In genomic region chr7:122020667-122021354, GRCm38 (mm10) we compare ENCODE assay signal across 8 mouse cellular contexts. TPM values are rescaled to one million over a fixed set of nuclear protein-coding genes. Genes with fewer than 3 reads are reported as not detected.
DNase-seq lines count a peak whose midpoint lies in the region; ATAC-seq and TF ChIP-seq lines count a peak whose summit lies in the region.

Gene Gga2 (minus strand): TSS chr7:122021222.

- peak within 1 kb of the TSS; percentile 25 for H3ac ChIP-seq in myocyte (ENCODE audit: control insufficient read depth, insufficient read length)

- no peaks in the 10 kb centered on the region for H3K27me3 ChIP-seq in heart, embryonic 10.5 days (ENCODE audit: insufficient read depth, poor library complexity, severe bottlenecking)
- no peaks in the 10 kb centered on the region for H3K27me3 ChIP-seq in kidney, embryonic 16.5 days (ENCODE audit: insufficient read depth, low read length)
- H3K27me3 ChIP-seq in liver, adult 2 months (ENCODE audit: control insufficient read depth, insufficient read depth, low read length): no peaks in the 10 kb centered on the region
- H3K27me3 ChIP-seq in myocyte (ENCODE audit: control insufficient read depth, insufficient read depth, insufficient read length): no peaks in the 10 kb centered on the region
- no peaks in the 10 kb centered on the region for H3K27me3 ChIP-seq in splenic B cell, adult 2 months (ENCODE audit: control insufficient read depth, insufficient read depth, low read length, poor library complexity, severe bottlenecking)

- no peaks in the 10 kb centered on the region for H3K9me3 ChIP-seq in heart, embryonic 10.5 days
- H3K9me3 ChIP-seq in kidney, embryonic 16.5 days (ENCODE audit: low read length): no peaks in the 10 kb centered on the region

- H3K27ac ChIP-seq in bone marrow macrophage, adult 2 months (ENCODE audit: insufficient read depth, low read depth, low read length): peak within 1 kb of the TSS; percentile 44
- H3K27ac ChIP-seq in embryonic fibroblast, embryonic 13.5 days (ENCODE audit: insufficient read depth, low read length): peak within 1 kb of the TSS; percentile 48
- peak within 1 kb of the TSS; percentile 94 for H3K27ac ChIP-seq in heart, embryonic 10.5 days
- peak within 1 kb of the TSS; percentile 82 for H3K27ac ChIP-seq in kidney, embryonic 16.5 days (ENCODE audit: low read length)
- peak within 1 kb of the TSS; percentile 0; the same call in 1 of the 2 replicates for H3K27ac ChIP-seq in liver, adult 2 months (replicated peaks; ENCODE audit: insufficient read depth, low read depth, low read length)

- under 1% methylated on average over 48 of the region's 50 CpGs for WGBS in heart, embryonic 10.5 days
- WGBS in kidney, embryonic 16.5 days: under 1% methylated on average over 47 of the region's 50 CpGs
- WGBS in liver, adult 2 months: under 1% methylated on average over 45 of the region's 50 CpGs

- peak; percentile 94 for DNase-seq in A20 (ENCODE audit: low read depth, low spot score)
- peak; percentile 95 for DNase-seq in heart, embryonic 10.5 days (ENCODE audit: low spot score)
- DNase-seq in liver, adult 2 months (ENCODE audit: extremely low read depth, low read depth, low spot score): peak; percentile 64
- peak; percentile 93 for DNase-seq in splenic B cell, adult 2 months (ENCODE audit: low read depth, low spot score)

- H3K4me2 ChIP-seq in kidney, embryonic 16.5 days (replicated peaks; ENCODE audit: low read depth, low read length): peak within 1 kb of the TSS; percentile 79
- H3K4me2 ChIP-seq in myocyte (ENCODE audit: low read depth): peak within 1 kb of the TSS; percentile 97

- H3K79me2 ChIP-seq in liver, adult 2 months (ENCODE audit: control insufficient read depth, insufficient read depth, low read length): peaks cover 15% of the 10 kb centered on the region; the same call in 1 of the 2 replicates
- H3K79me2 ChIP-seq in myocyte (ENCODE audit: control insufficient read depth, insufficient read depth): peaks cover 41% of the 10 kb centered on the region

- ATAC-seq in kidney, embryonic 16.5 days (ENCODE audit: low FRiP score, low TSS enrichment): peak; percentile 83

- peak within 1 kb of the TSS; percentile 93 for H3K4me3 ChIP-seq in bone marrow macrophage, adult 2 months (ENCODE audit: insufficient read depth, low read length)
- H3K4me3 ChIP-seq in embryonic fibroblast, embryonic 13.5 days (ENCODE audit: insufficient read depth, low read length): peak within 1 kb of the TSS; percentile 80
- peak within 1 kb of the TSS; percentile 85 for H3K4me3 ChIP-seq in heart, embryonic 10.5 days
- H3K4me3 ChIP-seq in kidney, embryonic 16.5 days (ENCODE audit: low read length): peak within 1 kb of the TSS; percentile 66
- H3K4me3 ChIP-seq in liver, adult 2 months (ENCODE audit: insufficient read depth, low read depth, low read length): peak within 1 kb of the TSS; percentile 68
- peak within 1 kb of the TSS; percentile 65 for H3K4me3 ChIP-seq in myocyte

- H3K36me3 ChIP-seq in heart, embryonic 10.5 days: 0 out of 2 replicates have a peak, but pooled peaks cover 5% of the 10 kb centered on the region
- 0 out of 2 replicates have a peak, but pooled peaks cover 2% of the 10 kb centered on the region for H3K36me3 ChIP-seq in kidney, embryonic 16.5 days (ENCODE audit: insufficient read depth, low read length)
- no peaks in the 10 kb centered on the region for H3K36me3 ChIP-seq in liver, adult 2 months (ENCODE audit: control insufficient read depth, insufficient read depth, low read length)
- no peaks in the 10 kb centered on the region for H3K36me3 ChIP-seq in myocyte (ENCODE audit: control insufficient read depth, insufficient read depth)
- H3K36me3 ChIP-seq in splenic B cell, adult 2 months (ENCODE audit: control insufficient read depth, insufficient read depth, low read length, poor library complexity, severe bottlenecking): no peaks in the 10 kb centered on the region; the same call in 1 of the 2 replicates

- TF ChIP-seq POLR2A in bone marrow macrophage, adult 2 months (IDR thresholded peaks at IDR 0.05; ENCODE audit: borderline replicate concordance, low read depth, low read length): no peak
- peak; percentile 98 for TF ChIP-seq POLR2A in embryonic fibroblast, embryonic 13.5 days (IDR thresholded peaks at IDR 0.05; ENCODE audit: low read depth, low read length)
- peak; percentile 84 for TF ChIP-seq POLR2A in liver, adult 2 months (IDR thresholded peaks at IDR 0.05; ENCODE audit: extremely low read depth, insufficient read depth, low read length)
- TF ChIP-seq POLR2A in myocyte (IDR thresholded peaks at IDR 0.05; ENCODE audit: insufficient read length, low read depth): peak; percentile 99

- H3K4me1 ChIP-seq in bone marrow macrophage, adult 2 months (ENCODE audit: control insufficient read depth, insufficient read depth, low read length): peaks cover 34% of the 10 kb centered on the region
- peaks cover 5% of the 10 kb centered on the region for H3K4me1 ChIP-seq in embryonic fibroblast, embryonic 13.5 days (ENCODE audit: control insufficient read depth, insufficient read depth, low read length)
- peaks cover 47% of the 10 kb centered on the region for H3K4me1 ChIP-seq in heart, embryonic 10.5 days
- peaks cover 29% of the 10 kb centered on the region for H3K4me1 ChIP-seq in kidney, embryonic 16.5 days (ENCODE audit: insufficient read depth, low read length)
- peaks cover 6% of the 10 kb centered on the region; the same call in 1 of the 2 replicates for H3K4me1 ChIP-seq in liver, adult 2 months (ENCODE audit: control insufficient read depth, insufficient read depth, low read length)

- no peak for TF ChIP-seq CTCF in bone marrow macrophage, adult 2 months (IDR thresholded peaks at IDR 0.05; ENCODE audit: low read depth, low read length)
- no peak for TF ChIP-seq CTCF in embryonic fibroblast, embryonic 13.5 days (IDR thresholded peaks at IDR 0.05; ENCODE audit: borderline replicate concordance, insufficient read depth, low read length)
- no peak for TF ChIP-seq CTCF in liver, adult 2 months (IDR thresholded peaks at IDR 0.05; ENCODE audit: low read depth, low read length)

- peak within 1 kb of the TSS; percentile 82 for H3K9ac ChIP-seq in kidney, embryonic 16.5 days (replicated peaks; ENCODE audit: low read length)
- H3K9ac ChIP-seq in liver, adult 2 months (ENCODE audit: low read depth, low read length): peak within 1 kb of the TSS; percentile 93

TF ChIP-seq in myocyte, 11 proteins besides CTCF, POLR2A, EP300 and RAD21:
- TF ChIP-seq USF1 (IDR thresholded peaks at IDR 0.05; ENCODE audit: low read depth) (peak; percentile 89), MYOG (IDR thresholded peaks at IDR 0.05; ENCODE audit: control insufficient read depth in 1 of 3, insufficient read depth in 1 of 3, insufficient read length in 2 of 3, low read depth in 2 of 3) (peak in 2 of 3 experiments; percentile 73), SRF (IDR thresholded peaks at IDR 0.05; ENCODE audit: control insufficient read depth, insufficient read length, low read depth) (peak; percentile 28), REST (IDR thresholded peaks at IDR 0.05; ENCODE audit: insufficient read depth, insufficient read length) (peak; percentile 9), POLR2AphosphoS2 (IDR thresholded peaks at IDR 0.05; ENCODE audit: insufficient read length, low read depth) (peak; percentile 98), MAX (IDR thresholded peaks at IDR 0.05; ENCODE audit: low read depth) (no peak), TCF3 (IDR thresholded peaks at IDR 0.05; ENCODE audit: insufficient read length, low read depth) (no peak), MYOD1 (IDR thresholded peaks at IDR 0.05; ENCODE audit: control insufficient read depth in 1 of 3, insufficient read length in 2 of 3, low read depth in 2 of 3) (peak in 2 of 3 experiments; percentile 54 to 80)

RNA-seq across cellular contexts. Expression of gene Gga2, which starts in this region (rescaled TPM):
- polyA plus RNA-seq in bone marrow macrophage, adult 2 months (2012; ENCODE audit: insufficient read depth, insufficient read length, missing spikeins): 28.4 and 30.2 TPM in 2 replicates
- polyA plus RNA-seq in embryonic fibroblast, embryonic 13.5 days (2011; ENCODE audit: insufficient read length, low read depth, missing spikeins): 48.8 and 60.1 TPM in 2 replicates
- polyA plus RNA-seq in heart, embryonic 10.5 days (2016; fragmentation: Nextera tagmentation; extraction: Ambion mirVana): 93.6 and 114 TPM in 2 replicates
- polyA plus RNA-seq in kidney, embryonic 16.5 days (2015; fragmentation: Nextera tagmentation; extraction: Ambion mirVana): 89.3 and 89.6 TPM in 2 replicates
- total RNA-seq in liver, adult 2 months (2014; rRNA removed): 6.8 and 7.7 TPM in 2 replicates
- 13.5 and 15.5 TPM in 2 replicates for polyA plus RNA-seq in liver, adult 2 months (2012; rRNA removed)
- 63.9 TPM for polyA plus RNA-seq in myocyte (2012; fragmentation: generic; extraction: Trizol)

Comparison
In these comparisons a context has a peak if more than half of its experiments do, and no peak if none do; other contexts are left out.
1. Peak in every context shown above with its lines: DNase-seq, ATAC-seq, H3K4me3 ChIP-seq and H3K27ac ChIP-seq.
2. H3K27ac ChIP-seq: peak in every context shown above with its lines; median percentile 94 in heart, embryonic 10.5 days; 82 in kidney, embryonic 16.5 days; 48 in embryonic fibroblast, embryonic 13.5 days; 44 in bone marrow macrophage, adult 2 months; 0 in liver, adult 2 months.